Mouse (Mus musculus) embryonic facial prominence, embryonic 15.5 days (tissue): Measurements from ENCODE around the gene Eif4ebp2. TPM values are rescaled to one million over a fixed set of nuclear protein-coding genes. Genes with fewer than 3 reads are reported as not detected.

Experiments used
- ATAC-seq: fragments of 200-750 bp; cut with Nextera tagmentation; 2 replicates; pipeline ENCODE4 v1.8.0; 2017; ENCODE audit warnings: low read depth, moderate TSS enrichment; ENCODE audit not compliant: insufficient number of reproducible peaks, low FRiP score, low TSS enrichment
- H3K27ac ChIP-seq: fragments of 300-500 bp; sonication (generic); replicated peaks from 2 replicates; pipeline ENCODE4 v1.5.1; 2015; ENCODE audit warnings: mild to moderate bottlenecking, inconsistent platforms
- H3K27me3 ChIP-seq: fragments of 300-500 bp; sonication (generic); 2 replicates; pipeline ENCODE4 v1.6.1; 2015; ENCODE audit warnings: inconsistent platforms
- H3K36me3 ChIP-seq: fragments of 300-500 bp; sonication (generic); 2 replicates; pipeline ENCODE4 v1.6.1; 2015; ENCODE audit warnings: mild to moderate bottlenecking, inconsistent platforms
- H3K4me1 ChIP-seq: fragments of 300-500 bp; sonication (generic); 2 replicates; pipeline ENCODE4 v1.6.1; 2015; ENCODE audit warnings: inconsistent platforms
- H3K4me2 ChIP-seq: fragments of 300-500 bp; sonication (generic); replicated peaks from 2 replicates; pipeline ENCODE4 v1.6.1; 2015; ENCODE audit warnings: mild to moderate bottlenecking, inconsistent platforms
- H3K4me3 ChIP-seq: fragments of 300-500 bp; sonication (generic); replicated peaks from 2 replicates; pipeline ENCODE4 v1.5.1; 2015; ENCODE audit warnings: mild to moderate bottlenecking, inconsistent platforms
- H3K9ac ChIP-seq: fragments of 300-500 bp; sonication (generic); 2 replicates; pipeline ENCODE4 v1.6.1; 2015; ENCODE audit warnings: inconsistent platforms
- H3K9me3 ChIP-seq: fragments of 300-500 bp; sonication (generic); replicated peaks from 2 replicates; pipeline ENCODE4 v1.6.1; 2016; ENCODE audit warnings: inconsistent platforms
- WGBS: fragments of 180-500 bp; shearing (Covaris S2); methylation state at CpG from one replicate; pipeline ENCODE4 v1.1.7; 2015; 5-methylcytosine and 5-hydroxymethylcytosine counted together
- polyA plus RNA-seq: library from polyadenylated mRNA; unstranded; fragments of >200 nt; fragmentation: Nextera tagmentation; extraction: Ambion mirVana; gene quantifications from 2 replicates; pipeline ENCODE4 v1.2.1, GENCODE M21; 2015

Gene Eif4ebp2
- polyA plus RNA-seq, 1 experiment from 2014 or later: 66.0 TPM

GRCm38 (mm10) chr10:61480488-61480887 lies 28.0 kb upstream of the Eif4ebp2 start:
- Histone ChIP-seq H3K9ac (no peak overlapping the region), H3K9me3 (no peaks in the 10 kb centered on the region), H3K27ac (no peak overlapping the region), H3K4me1 (peaks cover 9% of the 10 kb centered on the region), H3K4me3 (no peak overlapping the region), H3K36me3 (no peaks in the 10 kb centered on the region), H3K4me2 (no peak overlapping the region), H3K27me3 (no peaks in the 10 kb centered on the region)
- no peak for ATAC-seq
- WGBS: 73% methylated on average over 1 of the region's 1 CpGs

DNA sequence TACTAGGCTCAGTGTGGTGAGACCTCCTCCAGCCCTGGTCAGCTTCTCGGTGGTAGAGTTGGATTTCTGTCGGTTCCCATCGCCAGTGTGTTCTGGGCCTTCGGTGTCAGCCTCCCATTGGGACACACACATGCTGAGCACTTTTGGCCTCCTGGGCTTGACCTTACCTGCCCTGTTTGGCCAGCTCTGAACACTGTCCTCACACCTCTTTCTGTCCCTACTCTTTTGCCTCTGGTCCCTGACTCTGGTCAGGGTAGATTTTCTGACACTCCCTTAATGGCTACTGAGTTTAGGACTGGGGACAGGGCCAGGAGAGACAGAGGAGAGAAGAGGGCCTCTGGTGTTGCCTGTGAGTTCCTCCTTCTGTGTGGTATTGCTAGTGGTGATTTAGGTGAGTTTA lies 27.5 kb upstream of the Eif4ebp2 start:
- no peaks in the 10 kb centered on the region for H3K27me3 ChIP-seq
- ATAC-seq: no peak
- H3K9me3 ChIP-seq: no peaks in the 10 kb centered on the region
- H3K27ac ChIP-seq: no peak overlapping the region
- H3K4me1 ChIP-seq: peaks cover 14% of the 10 kb centered on the region
- no peak overlapping the region for H3K4me2 ChIP-seq
- no peaks in the 10 kb centered on the region for H3K36me3 ChIP-seq
- H3K4me3 ChIP-seq: no peak overlapping the region
- H3K9ac ChIP-seq: no peak overlapping the region
- WGBS: 92% methylated on average over 4 of the region's 4 CpGs

GRCm38 (mm10) chr10:61479461-61479860 lies 27.0 kb upstream of the Eif4ebp2 start:
- ATAC-seq: no peak
- WGBS: 92% methylated on average over 10 of the region's 10 CpGs
- H3K36me3 ChIP-seq: no peaks in the 10 kb centered on the region

DNA sequence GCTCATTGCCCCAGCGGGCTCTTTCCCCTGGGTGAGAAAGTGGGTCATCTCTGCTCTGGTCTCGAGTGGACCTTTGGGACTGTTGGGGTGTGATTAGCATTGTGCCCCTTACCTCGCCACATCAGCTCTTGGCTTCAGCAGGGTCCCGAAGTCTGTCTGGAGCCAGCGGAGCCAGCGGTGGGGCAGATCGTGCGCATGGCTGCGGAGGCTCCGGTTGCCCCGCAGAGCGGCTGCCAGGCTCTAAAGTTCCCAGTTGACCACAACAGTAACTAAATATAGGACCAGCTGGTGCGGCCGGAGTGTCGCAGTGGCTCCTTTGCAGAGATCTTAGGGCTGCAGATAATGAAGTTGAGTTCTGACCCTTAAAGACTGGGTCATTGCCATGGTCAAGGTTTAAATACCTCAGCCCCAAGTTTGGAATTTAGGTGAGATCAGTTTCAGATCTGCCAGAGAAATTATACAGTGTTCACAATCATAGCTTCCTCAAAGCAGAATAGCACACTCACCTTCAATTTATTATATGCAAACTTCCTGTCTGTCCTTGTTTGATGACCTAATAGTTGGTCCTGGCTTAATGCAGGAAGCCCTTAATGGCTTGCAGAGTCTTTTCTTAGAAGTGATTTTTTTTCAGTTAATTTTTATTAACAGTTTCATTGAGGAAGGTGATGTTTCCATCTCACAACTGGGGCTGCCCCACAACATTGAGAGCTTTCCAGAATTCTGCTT lies 24.1 kb upstream of the Eif4ebp2 start:
- no peak; the same call in 1 of the 2 replicates for ATAC-seq

More at GRCm38 (mm10) chr10:61479461-61479860, 27.0 kb upstream of the Eif4ebp2 start:
- no peaks in the 10 kb centered on the region for H3K27me3 ChIP-seq
- H3K27ac ChIP-seq: no peak overlapping the region
- no peak overlapping the region for H3K4me3 ChIP-seq
- no peaks in the 10 kb centered on the region for H3K9me3 ChIP-seq
- H3K4me1 ChIP-seq: peaks cover 14% of the 10 kb centered on the region
- no peak overlapping the region for H3K9ac ChIP-seq
- H3K4me2 ChIP-seq: no peak overlapping the region

DNA sequence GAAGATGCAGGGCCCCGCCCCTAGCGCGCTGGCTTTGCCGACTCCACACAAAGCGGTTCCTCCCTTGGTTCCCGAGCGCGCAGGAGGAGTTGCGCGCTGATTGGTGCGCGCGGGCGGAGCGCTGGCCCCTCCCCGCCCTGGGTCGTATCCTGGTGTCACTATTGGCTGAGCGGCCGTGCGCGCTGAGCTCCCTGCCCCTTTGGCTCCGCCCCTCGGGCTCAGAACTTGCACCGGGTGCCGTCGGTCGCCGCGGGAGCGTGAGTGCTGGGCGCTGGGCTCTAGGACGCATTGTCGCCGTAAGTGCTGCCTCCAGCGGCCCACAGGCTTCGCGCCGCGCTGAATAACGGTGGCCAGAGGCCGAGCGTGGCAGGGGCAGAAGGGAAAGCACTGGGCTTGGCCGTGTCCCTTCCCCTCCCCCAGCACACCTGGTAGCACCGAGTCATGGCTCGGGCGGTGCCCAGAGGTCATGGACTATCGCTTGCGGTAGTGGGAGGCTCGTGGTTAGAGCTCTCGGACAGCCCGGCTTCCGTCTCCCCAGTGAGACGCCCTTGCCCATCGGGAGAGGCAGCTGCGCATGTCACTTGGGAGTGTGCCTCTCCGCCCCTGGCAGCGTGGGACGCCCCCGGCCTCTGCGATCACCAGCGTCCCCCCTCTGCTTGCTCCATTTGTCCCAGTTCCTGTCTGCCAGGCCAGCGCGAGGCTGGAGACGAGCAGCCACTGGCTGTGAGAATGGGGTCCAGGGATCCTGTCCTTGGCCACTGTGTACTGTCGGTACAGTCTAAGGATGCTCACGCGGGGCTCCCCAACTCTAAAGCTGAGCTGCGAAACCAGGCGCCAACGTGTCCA lies 23.4 kb upstream of the Eif4ebp2 start, which contains the start of gene Lrrc20:
Gene Lrrc20 (plus strand): TSS at position 208 of the 846 bp plus-strand sequence.
- Histone ChIP-seq H3K4me2 (peak within 1 kb of the TSS; percentile 92), H3K9me3 (no peaks in the 10 kb centered on the region), H3K9ac (peak within 1 kb of the TSS; percentile 47), H3K4me1 (peaks cover 14% of the 10 kb centered on the region), H3K27ac (peak within 1 kb of the TSS; percentile 78), H3K4me3 (peak within 1 kb of the TSS; percentile 87), H3K27me3 (no peaks in the 10 kb centered on the region), H3K36me3 (no peaks in the 10 kb centered on the region)
- peak; percentile 98 for ATAC-seq
- under 1% methylated on average over 70 of the region's 70 CpGs for WGBS

More for the DNA sequence above, 24.1 kb upstream of the Eif4ebp2 start:
- H3K4me3 ChIP-seq: peak overlapping the region; percentile 87
- peaks cover 14% of the 10 kb centered on the region for H3K4me1 ChIP-seq
- H3K36me3 ChIP-seq: no peaks in the 10 kb centered on the region
- no peaks in the 10 kb centered on the region for H3K9me3 ChIP-seq
- WGBS: 8% methylated on average over 15 of the region's 15 CpGs
- H3K27ac ChIP-seq: no peak overlapping the region; the same call in 1 of the 2 replicates
- peak overlapping the region; percentile 47; the same call in 1 of the 2 replicates for H3K9ac ChIP-seq
- H3K27me3 ChIP-seq: no peaks in the 10 kb centered on the region
- peak overlapping the region; percentile 92 for H3K4me2 ChIP-seq

GRCm38 (mm10) chr10:61474344-61474743 lies 21.9 kb upstream of the Eif4ebp2 start:
- peaks cover 14% of the 10 kb centered on the region for H3K4me1 ChIP-seq
- H3K9ac ChIP-seq: no peak overlapping the region
- 73% methylated on average over 1 of the region's 1 CpGs for WGBS
- H3K36me3 ChIP-seq: no peaks in the 10 kb centered on the region
- H3K9me3 ChIP-seq: no peaks in the 10 kb centered on the region
- no peak for ATAC-seq
- H3K4me3 ChIP-seq: no peak overlapping the region
- no peak overlapping the region for H3K4me2 ChIP-seq
- H3K27ac ChIP-seq: no peak overlapping the region
- no peaks in the 10 kb centered on the region for H3K27me3 ChIP-seq

DNA sequence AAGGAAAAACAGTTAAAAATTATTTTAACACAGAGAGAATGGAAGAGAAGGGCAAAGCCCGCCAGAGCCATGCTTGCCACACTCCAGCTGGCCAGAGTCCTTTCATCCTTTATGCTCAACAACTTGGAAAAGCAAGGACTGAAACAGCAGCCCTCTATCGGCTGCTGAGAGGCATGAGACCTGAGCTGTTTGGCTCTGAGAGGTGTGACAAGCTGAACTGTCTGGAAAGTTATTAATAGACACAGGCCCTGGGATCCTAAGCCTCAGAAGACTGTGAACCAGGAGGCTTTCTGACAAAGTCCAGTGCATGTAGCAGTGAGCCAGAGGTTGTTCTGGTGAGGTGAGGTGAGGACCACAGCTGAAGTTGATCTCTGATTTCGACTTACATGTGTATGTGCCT lies 21.2 kb upstream of the Eif4ebp2 start:
- peaks cover 14% of the 10 kb centered on the region for H3K4me1 ChIP-seq
- H3K36me3 ChIP-seq: no peaks in the 10 kb centered on the region
- no peak overlapping the region for H3K27ac ChIP-seq
- WGBS: 80% methylated on average over 3 of the region's 3 CpGs
- no peaks in the 10 kb centered on the region for H3K9me3 ChIP-seq
- no peak overlapping the region for H3K4me3 ChIP-seq
- H3K9ac ChIP-seq: no peak overlapping the region
- no peak overlapping the region for H3K4me2 ChIP-seq
- no peaks in the 10 kb centered on the region for H3K27me3 ChIP-seq
- ATAC-seq: no peak

GRCm38 (mm10) chr10:61468900-61469299 lies 16.4 kb upstream of the Eif4ebp2 start:
- H3K27me3 ChIP-seq: no peaks in the 10 kb centered on the region
- H3K9ac ChIP-seq: no peak overlapping the region
- no peak overlapping the region for H3K4me2 ChIP-seq
- WGBS: 66% methylated on average over 7 of the region's 7 CpGs
- H3K9me3 ChIP-seq: no peaks in the 10 kb centered on the region
- H3K36me3 ChIP-seq: no peaks in the 10 kb centered on the region
- H3K4me1 ChIP-seq: no peaks in the 10 kb centered on the region
- H3K27ac ChIP-seq: no peak overlapping the region
- ATAC-seq: no peak
- no peak overlapping the region for H3K4me3 ChIP-seq

DNA sequence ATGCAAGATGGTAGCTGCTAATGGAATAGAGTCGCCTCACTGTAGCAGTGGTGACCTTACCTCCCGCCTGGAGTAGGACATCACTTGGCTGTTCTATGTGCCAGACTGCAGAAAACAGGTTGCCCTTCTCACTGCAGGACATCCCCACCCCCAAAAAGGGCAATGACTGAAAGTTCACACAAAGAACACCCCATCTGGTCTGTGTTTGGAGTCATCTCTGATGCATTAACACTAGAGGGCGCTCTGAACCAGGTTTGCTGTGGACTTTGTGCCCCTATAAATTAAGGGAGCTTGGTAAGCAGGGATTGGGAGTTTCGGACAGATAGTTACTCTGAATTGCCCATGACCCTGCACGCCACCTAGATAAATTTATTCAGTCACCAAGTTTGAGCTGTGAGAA lies 14.4 kb upstream of the Eif4ebp2 start:
- 26% methylated on average over 5 of the region's 5 CpGs for WGBS
- Histone ChIP-seq H3K4me3 (no peak overlapping the region), H3K27me3 (no peaks in the 10 kb centered on the region), H3K9ac (no peak overlapping the region), H3K36me3 (no peaks in the 10 kb centered on the region), H3K4me1 (no peaks in the 10 kb centered on the region), H3K9me3 (no peaks in the 10 kb centered on the region), H3K27ac (no peak overlapping the region), H3K4me2 (no peak overlapping the region)
- ATAC-seq: no peak

DNA sequence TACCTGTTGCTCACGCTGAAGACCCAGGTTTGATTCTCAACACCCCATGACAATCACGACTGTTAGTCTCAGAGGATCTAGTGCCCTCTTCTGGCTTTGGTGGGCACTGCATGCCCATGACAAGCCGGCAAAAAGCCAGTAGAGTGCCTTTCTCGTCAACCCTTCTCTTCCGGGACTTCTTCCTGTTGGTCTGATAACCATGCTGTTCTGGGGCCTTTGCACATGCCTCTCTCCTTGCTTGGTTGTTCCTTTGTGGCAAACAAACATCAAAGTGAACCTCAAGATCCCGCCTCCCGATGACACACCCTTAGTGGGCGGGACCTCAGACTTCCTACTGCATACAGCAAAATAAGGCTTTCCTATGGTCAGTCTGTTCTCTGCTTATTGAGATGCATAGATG lies 13.8 kb upstream of the Eif4ebp2 start:
- WGBS: 69% methylated on average over 8 of the region's 8 CpGs

GRCm38 (mm10) chr10:61465009-61465408 lies 12.5 kb upstream of the Eif4ebp2 start:
- Histone ChIP-seq H3K9ac (no peak overlapping the region), H3K9me3 (no peaks in the 10 kb centered on the region), H3K27ac (no peak overlapping the region), H3K4me2 (no peak overlapping the region), H3K4me3 (no peak overlapping the region), H3K4me1 (no peaks in the 10 kb centered on the region), H3K27me3 (no peaks in the 10 kb centered on the region), H3K36me3 (no peaks in the 10 kb centered on the region)
- no peak for ATAC-seq
- 62% methylated on average over 4 of the region's 4 CpGs for WGBS

More for the DNA sequence above, 13.8 kb upstream of the Eif4ebp2 start:
- Histone ChIP-seq H3K36me3 (no peaks in the 10 kb centered on the region), H3K4me3 (no peak overlapping the region), H3K27ac (no peak overlapping the region), H3K27me3 (no peaks in the 10 kb centered on the region), H3K4me1 (no peaks in the 10 kb centered on the region), H3K4me2 (no peak overlapping the region), H3K9me3 (no peaks in the 10 kb centered on the region), H3K9ac (no peak overlapping the region)
- no peak for ATAC-seq
